Mouse (Mus musculus): ENCODE results near the gene Actr3.
"Not testable (repeated sequence)": the region's sequence is repeated elsewhere in the genome, so short reads cannot be mapped to it uniquely, and the experiment has no call there.

Gene Actr3

DNA sequence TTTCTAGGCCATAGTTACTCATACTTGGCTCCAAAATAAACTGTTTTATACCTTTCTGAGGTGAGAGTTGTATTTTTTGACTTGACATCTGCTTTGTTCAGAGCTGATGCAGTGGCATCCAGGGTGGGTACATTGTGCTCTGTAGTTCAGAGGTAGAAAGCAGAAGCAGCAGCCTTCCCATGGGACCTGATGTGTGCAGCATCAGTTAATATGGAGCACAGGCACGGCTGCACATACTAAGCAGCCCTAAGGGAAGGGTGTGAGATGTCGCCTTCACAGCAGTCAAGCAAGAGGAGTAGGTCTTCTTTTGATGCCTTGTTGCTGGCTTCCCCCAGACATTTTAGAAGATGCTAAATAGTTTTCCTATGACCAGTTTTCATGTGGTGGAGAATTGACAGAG lies 3.3 kb upstream of the Actr3 start:
- DNase-seq (ENCODE audit: low read depth, low spot score): no peak

DNA sequence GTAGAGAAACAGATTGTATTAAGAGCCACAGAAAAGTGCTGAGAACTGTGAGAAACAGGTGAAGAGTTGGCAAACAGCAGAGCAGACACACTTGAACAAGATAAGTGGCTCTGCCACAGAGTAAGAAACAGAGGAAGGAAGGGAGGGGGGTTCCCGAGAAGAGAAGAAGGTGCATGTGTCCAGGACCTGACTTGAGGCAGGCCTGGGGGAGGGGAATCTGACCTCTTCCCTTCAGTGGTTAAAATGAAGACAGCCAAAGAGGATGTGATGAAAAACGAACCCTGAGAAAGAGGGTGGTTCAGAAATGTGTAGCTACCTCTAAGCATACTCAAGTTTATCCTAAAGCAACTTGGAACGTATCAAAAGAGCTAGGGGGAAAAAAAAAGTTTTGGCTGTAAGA lies 2.4 kb upstream of the Actr3 start:
- no peak for DNase-seq (ENCODE audit: low read depth, low spot score)

DNA sequence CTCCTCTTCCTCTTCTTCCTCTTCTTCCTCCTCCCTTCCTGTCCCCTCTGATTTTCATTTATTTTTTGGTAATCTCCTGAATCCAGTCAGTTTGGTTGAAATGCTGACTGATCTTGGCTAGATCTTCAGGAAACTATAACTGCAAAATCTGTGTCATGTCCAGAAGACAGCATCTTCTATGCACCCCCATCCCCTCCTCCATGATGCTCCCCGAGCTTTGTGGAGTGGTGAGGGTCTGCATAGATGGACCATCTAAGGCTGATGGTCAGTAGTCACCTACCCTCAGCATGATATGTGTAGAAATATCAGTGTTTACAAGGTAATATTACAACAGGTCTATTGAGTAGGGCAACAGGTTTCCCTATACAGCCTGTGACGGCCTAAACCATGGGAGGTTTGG lies 1.6 kb upstream of the Actr3 start:
- DNase-seq (ENCODE audit: low read depth, low spot score): no peak

DNA sequence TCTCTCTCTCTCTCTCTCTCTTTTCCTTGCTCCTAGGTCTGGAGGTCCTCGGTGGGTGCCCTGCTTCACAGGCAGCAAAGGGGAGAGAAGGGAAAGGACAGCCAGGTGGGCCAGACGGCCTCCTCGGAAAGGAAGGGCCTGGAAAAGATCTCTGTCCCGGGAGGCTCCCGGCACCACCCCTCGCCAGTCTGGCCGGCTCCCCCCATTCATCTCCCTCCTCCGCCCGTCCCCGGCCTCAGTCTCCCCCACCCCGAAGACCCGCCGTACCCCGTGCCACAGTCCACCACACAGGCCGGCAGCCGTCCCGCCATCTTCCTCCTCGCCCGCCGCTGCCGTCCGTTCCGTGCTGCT lies 534 bp downstream of the Actr3 start:
- DNase-seq (ENCODE audit: low read depth, low spot score): no peak

DNA sequence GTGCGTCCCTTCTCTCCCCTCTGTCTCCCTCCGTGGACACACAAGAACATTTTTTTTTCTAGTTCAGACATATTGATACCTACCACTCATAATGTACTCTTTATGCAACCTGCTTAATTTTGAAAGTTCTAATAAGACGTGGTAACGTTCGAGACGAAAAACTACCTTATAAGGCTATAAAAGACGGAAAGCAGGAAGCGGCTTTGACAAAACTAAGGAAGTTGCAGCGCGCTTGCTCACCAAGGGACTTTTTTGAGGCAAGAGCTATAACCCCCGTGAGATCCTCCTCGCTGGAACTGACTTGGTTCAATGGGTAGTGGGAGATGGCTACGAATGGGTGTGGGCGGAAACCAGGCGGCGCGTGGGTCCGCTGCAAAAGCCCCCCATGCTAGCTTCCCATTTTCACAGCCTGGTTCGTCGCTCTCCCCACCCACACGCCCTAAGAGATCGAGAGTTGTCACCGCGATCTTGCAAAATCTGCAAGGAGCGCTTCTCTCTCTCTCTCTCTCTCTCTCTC lies 984 bp downstream of the Actr3 start:
- DNase-seq (ENCODE audit: low read depth, low spot score): peak; percentile 59

DNA sequence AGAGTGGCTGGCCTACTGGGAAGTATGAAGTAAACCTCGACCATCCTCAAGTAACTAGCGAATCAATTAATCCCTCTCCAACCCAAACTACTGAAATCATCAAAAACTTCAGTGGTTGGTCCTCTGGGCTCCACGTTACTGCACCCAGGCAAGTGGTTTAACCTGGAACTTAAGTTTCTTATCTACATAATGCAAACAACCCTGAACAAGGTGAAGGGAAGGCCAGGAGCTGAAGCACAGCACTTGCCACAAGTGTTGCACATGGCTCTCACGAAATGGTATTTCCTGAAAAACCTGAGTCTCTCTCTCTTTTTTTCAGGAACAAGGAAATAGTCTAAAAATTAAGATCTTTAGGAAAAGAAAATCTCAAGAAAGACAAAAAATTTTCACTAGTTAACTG lies 4.2 kb downstream of the Actr3 start:
- no peak for DNase-seq (ENCODE audit: low read depth, low spot score)

DNA sequence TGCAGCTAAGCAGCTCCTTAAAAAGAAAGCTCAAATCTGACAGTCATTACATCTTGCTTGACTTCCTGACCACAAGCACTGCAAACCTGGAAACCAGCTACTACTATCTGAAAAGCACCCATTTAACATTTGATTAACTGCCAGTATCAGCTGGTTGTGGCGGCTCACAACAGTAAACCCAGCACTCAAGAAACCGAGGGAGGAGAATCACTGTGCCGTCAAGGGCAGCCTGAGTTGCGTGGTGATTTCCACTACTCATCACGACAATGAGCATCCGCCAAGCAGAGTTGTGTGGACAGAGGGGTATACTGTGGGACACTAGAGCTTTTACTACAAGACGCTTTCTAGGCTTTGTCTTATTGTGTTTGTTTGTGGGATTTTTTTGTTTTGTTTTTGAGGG lies 4.8 kb downstream of the Actr3 start:
- DNase-seq (ENCODE audit: low read depth, low spot score): peak; percentile 52

DNA sequence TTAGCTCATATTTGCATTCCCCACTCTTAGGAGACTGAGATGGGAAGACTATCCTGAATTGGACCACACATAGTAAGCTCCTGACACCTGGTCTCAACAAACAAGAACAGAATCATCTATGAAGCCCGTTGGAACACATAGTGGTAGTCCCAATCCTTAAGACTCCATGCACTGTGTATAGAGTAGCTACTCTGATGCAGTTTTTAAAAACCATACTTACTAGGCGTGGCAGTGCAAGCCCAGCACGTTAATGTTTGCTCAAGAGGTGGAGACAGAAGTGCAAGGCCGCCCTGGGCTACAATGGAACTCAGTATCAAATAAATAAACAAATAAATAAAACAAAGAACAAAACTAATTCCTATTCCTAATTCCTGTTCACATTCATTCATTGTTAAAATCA lies 5.5 kb downstream of the Actr3 start:
- DNase-seq (ENCODE audit: low read depth, low spot score): no peak

DNA sequence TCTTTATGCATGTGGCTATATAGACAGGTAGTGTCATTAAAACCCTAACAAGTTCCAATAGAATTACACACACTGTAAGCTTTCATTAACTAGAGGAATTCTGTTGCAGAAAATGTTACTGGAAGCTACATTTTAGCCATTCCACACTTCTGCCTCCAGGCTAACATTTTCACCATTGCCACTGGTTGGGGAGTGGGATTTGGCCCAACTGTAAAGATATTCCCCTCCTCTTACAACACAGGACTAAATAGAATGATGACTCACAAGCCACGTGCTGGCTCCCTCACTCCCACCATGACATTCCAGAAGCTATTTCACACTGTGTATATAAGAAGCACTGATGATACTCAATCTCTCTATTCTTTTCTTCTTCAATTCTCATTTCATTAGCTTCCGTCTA lies 7.2 kb downstream of the Actr3 start:
- DNase-seq (ENCODE audit: low read depth, low spot score): no peak

DNA sequence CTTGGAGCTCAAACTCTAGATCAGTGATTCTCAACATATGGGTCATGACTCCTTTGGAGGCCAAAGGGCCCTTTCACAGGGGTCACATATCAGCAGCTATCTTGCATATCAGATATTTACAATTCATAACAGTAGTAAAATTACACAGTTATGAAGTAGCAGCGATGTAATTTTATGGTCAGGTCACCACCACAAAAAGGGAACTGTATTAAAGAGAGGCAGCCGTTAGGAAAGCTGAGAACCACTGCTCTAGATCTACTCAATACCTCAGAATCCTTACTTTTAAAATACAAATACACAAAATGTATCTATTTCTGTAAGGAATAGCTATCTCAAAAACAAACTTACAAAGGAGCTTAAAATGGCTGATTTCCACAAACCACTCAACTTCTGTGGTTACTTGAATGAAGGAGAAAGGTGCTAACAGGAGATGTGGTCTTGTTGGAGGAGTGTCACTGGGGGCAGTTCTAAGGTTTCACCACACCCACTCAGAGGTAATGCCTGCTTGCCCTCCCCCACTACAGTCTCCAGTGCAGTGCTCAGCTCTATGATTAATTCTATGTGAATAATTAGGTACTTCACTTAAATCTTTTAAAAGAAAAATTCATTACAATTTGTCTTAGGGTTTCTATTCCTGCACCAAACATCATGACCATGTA lies 9.0 kb downstream of the Actr3 start:
- DNase-seq (ENCODE audit: low read depth, low spot score): no peak

DNA sequence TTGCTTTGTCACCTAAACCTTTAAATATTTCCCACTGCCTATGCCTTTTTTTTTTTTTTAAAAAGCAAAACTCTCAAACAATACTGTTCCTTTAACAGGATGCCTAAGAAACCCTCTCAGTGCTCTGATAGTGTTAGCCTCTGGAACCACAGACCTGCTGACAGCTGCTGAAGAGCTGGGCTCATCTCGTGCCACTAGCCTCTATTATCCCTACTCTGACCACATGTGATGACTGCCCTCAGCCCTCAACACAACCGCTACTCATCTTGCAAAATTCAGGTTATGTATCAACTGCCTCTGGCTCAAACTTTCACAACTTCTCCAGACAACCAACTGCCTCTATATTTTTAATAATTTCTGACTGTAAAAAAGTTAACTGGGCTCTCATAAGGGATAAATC lies 15.6 kb downstream of the Actr3 start:
- DNase-seq (ENCODE audit: low read depth, low spot score): no peak

DNA sequence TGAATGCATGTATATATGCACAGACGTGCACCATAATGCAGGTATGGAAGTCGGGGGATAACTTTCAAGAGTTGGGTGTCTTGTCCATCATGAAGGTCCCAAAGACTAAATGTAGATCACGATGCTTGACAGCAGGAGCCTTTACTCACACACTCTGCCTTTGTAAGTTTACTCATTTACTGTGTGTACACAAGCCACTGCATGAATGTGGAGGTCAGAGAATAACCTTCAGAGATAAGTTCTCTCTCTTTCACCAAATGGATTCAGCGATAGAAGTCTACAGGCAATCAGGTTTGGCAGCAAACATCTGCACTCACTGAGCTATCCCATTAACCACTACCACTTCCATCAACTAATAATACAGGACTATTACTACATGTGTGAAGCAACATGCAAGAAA lies 16.8 kb downstream of the Actr3 start:
- DNase-seq (ENCODE audit: low read depth, low spot score): no peak

DNA sequence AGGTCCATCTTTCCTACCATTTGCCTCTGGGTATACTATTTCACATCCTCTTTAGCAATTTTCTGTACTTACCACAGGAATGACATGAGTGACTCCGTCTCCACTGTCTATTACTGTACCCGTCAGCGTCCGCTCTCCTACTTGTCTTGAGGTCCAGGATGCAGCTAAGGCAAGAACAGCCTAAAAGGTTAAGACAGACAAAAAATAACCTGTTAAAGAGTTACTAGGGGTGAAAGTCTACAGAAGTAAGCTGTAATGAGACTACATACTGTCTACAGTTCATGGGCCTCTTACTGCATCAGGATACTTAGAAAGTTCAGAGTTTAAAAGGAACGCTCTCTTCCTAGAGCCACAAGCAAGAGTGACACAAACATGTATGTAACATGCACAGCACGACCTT lies 28.3 kb downstream of the Actr3 start:
- DNase-seq (ENCODE audit: low read depth, low spot score): no peak

DNA sequence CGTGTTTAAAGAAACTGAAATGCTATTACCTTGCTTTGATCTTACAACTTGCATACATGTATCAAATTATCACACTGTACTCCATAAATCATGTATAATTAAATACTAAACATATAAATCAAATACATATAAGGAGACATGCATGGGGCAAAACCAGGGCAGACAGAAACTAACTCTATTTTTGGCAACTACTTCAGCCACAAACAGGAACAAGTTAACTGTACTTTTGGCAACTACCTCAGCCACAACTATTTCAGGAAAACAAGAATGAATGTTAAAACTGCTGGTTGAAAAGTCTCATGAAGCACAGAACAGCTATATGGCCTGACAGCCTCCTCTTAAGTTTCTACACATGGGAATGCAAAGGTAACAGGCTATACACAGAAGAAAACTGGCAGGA lies 40.1 kb downstream of the Actr3 start:
- DNase-seq (ENCODE audit: low read depth, low spot score): no peak

DNA sequence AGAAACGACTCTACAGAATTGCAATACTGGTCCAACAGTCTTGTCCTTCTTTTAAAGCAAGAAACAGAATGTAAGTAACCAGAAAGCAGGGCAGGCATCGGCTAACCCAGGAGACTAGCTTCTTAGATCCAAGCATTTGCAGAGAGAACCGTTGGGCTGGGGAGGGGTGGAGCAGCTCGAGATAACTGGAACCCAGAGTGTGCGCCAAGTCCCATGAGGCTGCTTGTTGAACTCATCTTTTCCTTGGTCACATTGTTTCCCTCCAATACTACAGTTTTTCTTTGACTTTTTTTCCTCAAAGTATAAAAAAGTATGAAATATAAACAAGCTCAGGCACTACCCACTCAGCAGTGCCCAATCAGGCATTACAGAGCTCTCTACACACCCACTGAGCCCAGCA lies 42.2 kb downstream of the Actr3 start:
- DNase-seq (ENCODE audit: low read depth, low spot score): not testable (repeated sequence)

DNA sequence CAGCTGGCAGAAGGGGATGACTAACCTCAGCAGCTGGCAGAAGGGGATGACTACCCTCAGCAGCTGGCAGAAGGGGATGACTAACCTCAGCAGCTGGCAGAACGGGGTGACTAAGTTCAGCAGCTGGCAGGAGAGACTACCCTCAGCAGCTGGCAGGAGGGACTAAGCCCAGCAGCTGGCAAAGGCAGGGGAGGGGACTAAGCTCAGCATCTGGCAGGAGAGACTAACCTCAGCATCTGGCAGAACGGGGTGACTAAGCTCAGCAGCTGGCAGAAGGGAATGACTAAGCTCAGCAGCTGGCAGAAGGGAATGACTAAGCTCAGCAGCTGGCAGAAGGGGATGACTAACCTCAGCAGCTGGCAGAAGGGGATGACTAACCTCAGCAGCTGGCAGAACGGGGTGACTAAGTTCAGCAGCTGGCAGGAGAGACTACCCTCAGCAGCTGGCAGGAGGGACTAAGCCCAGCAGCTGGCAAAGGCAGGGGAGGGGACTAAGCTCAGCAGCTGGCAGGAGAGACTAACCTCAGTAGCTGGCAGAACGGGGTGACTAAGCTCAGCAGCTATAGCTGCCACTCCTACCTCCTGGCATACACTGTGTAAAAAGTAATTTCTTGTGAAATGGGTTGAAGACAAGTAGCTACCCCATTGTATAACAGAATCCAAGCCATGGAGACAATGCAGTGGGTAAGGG lies 45.3 kb downstream of the Actr3 start:
- not testable (repeated sequence) for DNase-seq (ENCODE audit: low read depth, low spot score)

DNA sequence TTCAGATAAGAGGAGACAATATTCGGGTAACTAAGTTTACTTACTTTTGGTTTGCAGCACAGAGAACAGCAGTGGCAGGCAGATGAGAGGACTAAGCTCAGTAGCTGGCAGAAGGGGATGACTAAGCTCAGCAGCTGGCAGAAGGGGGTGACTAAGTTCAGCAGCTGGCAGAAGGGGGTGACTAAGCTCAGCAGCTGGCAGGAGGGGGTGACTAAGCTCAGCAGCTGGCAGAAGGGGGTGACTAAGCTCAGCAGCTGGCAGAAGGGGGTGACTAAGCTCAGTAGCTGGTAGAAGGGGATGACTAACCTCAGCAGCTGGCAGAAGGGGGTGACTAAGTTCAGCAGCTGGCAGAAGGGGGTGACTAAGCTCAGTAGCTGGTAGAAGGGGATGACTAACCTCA lies 45.9 kb downstream of the Actr3 start:
- not testable (repeated sequence) for DNase-seq (ENCODE audit: low read depth, low spot score)

DNA sequence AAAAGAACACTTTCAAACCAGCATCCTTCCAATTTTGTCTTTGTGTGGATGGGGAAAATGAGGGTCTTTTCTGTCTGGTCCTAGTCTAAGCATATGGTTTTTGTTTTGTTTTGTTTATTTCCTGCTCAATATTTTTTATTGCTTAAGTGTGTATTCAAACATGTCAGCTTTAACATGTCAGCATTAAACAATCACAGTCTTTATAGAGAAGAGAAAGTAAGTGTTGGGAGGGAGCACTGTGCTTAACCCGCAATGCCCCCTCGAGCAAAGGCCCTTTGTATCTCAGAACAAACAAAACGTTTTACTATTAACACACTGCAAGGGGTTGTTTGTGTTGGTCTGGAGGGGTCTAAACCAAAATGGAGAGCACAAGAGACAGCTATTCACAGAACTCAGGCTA lies 47.2 kb downstream of the Actr3 start:
- DNase-seq (ENCODE audit: low read depth, low spot score): no peak

DNA sequence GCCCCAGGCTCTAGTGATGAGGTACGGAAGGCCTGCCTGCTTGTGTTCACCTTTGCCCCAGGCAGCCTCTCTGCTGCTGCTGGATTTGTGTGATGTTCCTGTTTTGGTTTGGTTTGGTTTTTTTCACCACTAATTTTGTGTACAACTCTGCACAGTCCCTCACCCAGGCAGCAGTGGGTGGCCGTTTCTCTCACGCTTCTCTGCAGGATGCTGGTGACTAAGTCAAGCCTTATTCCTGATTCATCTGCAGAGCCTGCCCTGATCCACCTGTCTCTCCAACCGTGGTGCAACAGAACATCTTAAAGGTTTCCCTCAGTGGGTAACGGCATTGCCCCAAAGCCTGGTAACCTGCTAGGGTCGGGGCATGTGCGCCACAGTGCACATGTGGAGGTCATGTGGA lies 49.3 kb downstream of the Actr3 start:
- DNase-seq (ENCODE audit: low read depth, low spot score): no peak

DNA sequence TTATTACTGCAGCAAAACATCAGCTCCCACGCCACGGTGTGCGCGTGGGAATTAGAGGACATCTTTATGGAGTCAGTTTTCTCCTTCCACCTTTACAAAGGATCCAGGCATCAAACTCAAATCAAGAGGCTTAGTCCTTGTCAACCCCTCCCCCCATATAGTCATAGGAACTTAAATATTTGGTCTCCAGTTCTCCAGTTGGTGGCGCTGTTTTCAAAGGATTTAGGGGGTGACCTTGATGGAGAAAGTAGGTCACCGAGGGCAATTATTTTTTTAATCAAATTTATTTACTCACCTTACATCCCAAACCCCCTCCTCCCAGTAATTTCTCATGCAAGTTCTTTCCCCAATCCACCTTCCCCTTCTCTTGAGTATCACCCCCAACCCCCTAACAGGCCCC lies 52.9 kb downstream of the Actr3 start:
- DNase-seq (ENCODE audit: low read depth, low spot score): peak; percentile 49

DNA sequence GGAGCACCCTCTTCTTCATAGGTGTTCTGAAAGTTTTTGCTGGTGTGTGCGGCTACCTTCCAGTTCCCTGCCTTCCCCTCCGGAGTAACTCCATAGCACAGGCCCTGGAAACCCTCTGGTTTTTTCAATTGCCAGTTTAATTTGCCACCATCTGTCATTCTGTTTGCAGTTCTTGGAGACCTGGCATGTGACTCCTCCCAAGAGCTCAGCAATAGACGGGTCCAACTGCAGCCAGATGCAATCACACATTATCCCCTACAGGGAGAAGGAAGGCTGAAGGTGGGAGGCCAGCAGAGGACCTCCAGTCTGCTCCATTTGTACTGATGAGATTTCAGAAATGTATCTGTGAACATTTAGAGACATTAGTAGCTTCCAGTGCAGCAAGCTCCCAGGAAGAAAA lies 56.6 kb downstream of the Actr3 start:
- DNase-seq (ENCODE audit: low read depth, low spot score): no peak

DNA sequence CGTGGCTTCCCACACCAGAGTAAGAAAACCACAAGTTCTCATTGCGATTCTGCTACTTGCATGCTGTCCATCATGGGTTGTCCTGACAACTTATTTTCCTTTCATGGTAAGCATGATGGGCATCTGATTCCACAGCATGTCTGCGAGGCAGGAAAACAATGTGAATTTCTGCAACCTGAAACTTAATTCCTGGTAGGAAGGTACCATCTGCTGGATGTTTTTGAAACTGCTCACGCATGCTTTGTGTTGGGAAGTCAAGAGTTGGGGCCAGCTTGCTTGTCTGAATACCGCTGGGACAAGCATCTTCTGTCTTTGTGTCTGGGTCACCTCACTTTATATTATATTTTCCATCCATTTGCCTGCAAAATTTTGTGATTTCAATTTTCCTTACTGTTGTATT lies 62.7 kb downstream of the Actr3 start:
- no peak for DNase-seq (ENCODE audit: low read depth, low spot score)

DNA sequence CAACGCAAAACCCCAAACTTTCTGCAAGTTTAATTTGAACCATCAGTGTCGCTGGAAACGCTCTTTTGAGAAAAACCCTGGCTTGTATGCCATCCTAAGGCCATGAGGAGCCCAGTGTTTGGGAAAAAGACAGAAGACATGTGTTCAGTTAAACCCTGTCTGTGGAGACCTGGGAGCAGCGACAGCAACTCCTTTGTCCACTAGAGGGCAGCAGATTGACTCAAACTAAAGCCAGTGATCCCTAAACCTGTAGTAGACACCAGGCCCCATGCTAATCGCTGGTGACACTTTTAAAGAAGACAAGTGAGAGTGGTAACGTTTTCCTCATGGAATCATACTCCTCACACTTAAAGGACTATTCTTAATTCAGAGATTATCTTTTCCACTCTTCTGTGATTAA lies 64.7 kb downstream of the Actr3 start:
- DNase-seq (ENCODE audit: low read depth, low spot score): peak; percentile 83

DNA sequence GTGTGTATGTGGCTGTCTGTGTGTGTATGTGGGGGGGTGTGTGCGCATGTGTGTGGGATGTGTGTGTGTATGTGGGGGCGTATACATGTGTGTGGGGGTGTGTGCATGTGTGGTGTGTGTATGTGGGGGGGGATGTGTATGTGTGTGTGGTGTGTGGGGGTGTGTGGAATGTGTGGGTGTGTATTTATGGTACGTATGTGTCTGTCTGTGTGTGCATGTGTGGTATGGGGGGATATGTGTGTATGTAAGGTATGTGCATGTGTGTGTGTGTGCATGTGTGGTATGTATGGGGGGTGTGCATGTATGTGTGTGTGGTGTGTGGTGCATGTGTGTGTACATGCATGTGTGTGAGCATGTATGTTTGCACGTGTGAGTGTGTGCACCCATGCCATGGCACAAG lies 70.0 kb downstream of the Actr3 start:
- DNase-seq (ENCODE audit: low read depth, low spot score): no peak

All from ZHBTc4 (cell line).